Mouse (Mus musculus) frontal cortex, adult (tissue): ENCODE data around the gene Hmgb1.

Experiments used
- ATAC-seq: cut with Nextera tagmentation; 2 replicates; pipeline ENCODE4 v1.9.2; 2017; ENCODE audit warnings: mild to moderate bottlenecking, moderate library complexity, mixed read lengths; ENCODE audit not compliant: low TSS enrichment

The Hmgb1 gene

DNA sequence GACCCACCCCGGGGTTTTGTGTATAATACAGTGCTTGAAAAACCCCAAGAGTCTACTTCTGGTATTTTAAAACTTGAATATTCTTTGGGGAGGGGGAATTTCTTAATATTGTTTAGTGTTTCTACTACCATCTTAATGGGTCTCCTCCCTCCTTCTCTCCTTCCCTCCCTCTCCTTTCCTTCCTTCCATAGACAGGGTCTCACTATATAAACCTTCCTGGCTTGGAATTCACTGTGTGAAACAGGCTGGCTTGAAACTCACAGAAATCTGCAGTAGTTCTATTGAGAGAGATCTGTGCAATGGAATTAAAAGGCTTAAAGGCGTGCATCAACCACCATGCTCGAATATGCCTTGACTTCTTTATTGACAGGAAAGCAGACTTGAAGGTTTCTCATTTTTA, 1.5 kb upstream of the Hmgb1 start:
- no peak for ATAC-seq

DNA sequence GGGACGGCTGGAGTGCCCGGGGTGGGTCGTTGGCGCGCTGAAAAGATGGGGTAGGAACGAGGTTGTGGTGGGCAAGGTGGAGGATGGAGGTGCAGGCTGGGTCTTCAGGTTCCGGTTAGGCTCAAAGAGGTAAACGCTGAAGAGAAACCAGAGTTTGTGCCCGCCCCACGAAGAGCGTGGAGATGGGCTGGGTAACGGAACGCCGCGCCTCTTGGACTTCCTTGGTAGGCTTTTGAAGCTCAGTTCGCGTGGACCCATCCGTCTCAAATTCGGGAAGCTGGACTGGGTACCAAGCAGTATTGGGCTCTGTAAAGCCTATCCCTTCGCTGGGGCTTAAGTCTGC, 526 bp upstream of the Hmgb1 start:
- ATAC-seq = peak; percentile 26; the same call in 1 of the 2 replicates

DNA sequence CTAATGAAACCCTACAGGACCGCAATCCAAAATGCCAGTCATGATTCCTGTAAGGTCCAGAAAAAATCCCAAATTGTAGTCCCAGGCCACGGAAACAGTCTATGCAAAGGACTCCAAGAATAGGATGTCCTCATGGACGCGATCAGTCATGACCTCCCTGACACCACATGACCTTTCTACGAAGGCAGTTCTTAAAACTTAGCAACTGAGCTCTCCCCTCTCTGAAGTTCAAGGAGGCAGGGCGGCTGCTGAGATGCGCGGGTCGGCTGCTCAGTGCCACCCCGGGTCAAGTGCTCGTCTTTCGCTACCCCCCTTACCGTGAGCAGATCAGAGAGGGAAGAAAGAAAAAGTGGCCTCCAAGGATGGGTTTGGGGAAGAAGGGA, 577 bp downstream of the Hmgb1 start:
- ATAC-seq = peak; percentile 44

- no peak for ATAC-seq
Measured at GRCm38 (mm10) chr5:149183122-149183521, 1.2 kb downstream of the Hmgb1 start.

GRCm38 (mm10) chr5:149182186-149182870, 2.0 kb downstream of the Hmgb1 start:
- no peak for ATAC-seq

GRCm38 (mm10) chr5:149179826-149180225, 4.5 kb downstream of the Hmgb1 start:
- ATAC-seq = no peak

- ATAC-seq = no peak
Measured at GRCm38 (mm10) chr5:149178095-149178494, 6.2 kb downstream of the Hmgb1 start.

GRCm38 (mm10) chr5:149175736-149176135, 8.6 kb downstream of the Hmgb1 start:
- ATAC-seq = no peak

DNA sequence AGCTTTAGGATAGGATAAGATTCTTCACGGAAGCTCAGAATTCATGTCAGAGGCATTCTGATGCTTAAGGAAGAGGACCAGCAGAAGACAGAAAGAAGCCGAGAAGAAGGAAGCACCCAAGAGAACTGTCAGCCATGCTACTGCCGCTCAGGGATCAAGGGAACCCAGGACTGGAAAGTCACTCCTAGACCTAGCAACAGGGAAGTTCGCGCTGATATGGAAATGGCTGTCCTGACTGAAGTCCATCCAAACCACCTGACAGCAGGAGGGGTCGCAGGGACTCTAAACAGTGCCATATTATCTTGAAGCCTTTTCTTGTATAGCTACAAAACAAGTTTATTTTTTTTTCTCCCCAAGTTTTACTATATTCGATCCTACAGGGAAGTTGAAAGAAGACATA, 9.8 kb downstream of the Hmgb1 start:
- no peak for ATAC-seq

DNA sequence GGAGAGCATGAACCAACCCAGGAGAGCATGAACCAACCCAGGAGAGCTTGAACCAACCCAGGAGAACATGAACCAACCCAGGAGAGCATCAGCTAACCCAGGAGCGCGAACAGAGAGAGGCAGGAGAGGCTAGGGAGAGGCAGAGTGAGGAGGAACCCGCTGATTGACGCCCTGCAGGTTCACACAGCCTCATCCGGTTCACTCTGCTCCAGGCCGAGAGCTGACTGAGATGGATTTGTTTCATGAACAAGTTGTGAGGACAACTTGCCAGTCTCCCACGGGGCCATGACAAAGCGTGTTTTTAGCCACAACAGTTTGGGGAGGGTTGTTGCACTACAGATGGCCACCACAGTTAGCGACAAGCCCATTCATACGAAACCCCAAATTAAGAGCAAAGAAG, 12.0 kb downstream of the Hmgb1 start:
- ATAC-seq = no peak

- ATAC-seq = no peak
Measured at GRCm38 (mm10) chr5:149170841-149171588, 13.3 kb downstream of the Hmgb1 start.

DNA sequence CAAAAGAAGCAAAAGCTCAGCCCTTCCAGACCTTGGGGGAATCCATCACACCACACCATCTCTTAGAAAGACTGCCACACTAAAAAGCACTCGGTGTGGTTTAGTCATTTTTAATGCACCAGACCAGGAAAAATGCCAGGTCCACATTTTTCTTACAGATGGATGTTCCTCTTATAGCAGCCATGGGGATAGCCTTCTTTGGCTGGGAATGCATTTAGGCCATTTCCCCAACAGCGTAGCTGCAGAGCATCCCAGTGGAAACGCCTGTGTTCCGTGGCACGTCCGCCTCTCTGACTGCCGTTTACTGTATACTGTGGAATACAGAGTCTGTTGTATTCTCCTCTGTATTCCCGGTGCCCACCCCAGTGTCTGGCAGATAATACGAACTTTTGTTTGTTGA, 15.5 kb downstream of the Hmgb1 start:
- peak; percentile 96 for ATAC-seq

DNA sequence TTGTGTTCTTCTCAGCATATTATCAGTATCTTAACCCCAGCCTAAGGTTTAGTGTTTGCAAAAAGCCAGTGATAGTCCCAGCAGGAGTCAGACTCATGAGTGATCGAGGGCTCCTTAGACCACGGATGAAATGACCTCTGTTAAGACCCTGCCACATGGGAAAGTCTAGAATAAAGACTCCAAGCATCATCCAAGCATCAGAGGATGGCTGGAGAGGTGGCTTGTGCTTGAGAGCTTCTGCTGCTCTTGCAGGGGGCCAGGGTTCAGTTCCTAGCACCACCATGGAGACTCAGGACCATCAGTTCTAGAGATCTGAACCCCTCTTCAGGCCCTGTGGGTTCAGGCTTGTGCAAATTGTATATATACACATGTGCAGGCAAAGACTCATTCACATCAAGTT, 16.2 kb downstream of the Hmgb1 start:
- no peak for ATAC-seq

GRCm38 (mm10) chr5:149166011-149166410, 18.3 kb downstream of the Hmgb1 start:
- ATAC-seq = no peak

GRCm38 (mm10) chr5:149164881-149165280, 19.4 kb downstream of the Hmgb1 start:
- ATAC-seq = no peak

DNA sequence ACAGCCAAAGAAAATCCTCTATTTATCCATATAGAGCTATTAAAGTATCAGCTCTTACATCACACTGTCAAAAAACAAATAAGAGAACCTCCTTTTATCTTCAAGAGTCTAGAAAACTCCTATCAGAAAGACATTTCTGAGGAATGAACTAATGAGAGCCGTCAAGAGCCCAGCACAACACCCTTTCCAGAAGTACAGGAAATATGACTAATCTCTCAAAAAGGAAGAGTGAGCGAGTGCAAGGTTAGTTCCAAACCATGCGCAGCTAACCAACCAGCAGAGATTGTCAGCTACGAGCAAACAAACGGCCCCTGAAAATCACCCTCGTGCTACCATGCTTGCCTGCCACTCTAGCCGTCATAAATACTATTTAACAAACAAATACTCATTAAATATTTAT, 21.4 kb downstream of the Hmgb1 start:
- no peak for ATAC-seq

DNA sequence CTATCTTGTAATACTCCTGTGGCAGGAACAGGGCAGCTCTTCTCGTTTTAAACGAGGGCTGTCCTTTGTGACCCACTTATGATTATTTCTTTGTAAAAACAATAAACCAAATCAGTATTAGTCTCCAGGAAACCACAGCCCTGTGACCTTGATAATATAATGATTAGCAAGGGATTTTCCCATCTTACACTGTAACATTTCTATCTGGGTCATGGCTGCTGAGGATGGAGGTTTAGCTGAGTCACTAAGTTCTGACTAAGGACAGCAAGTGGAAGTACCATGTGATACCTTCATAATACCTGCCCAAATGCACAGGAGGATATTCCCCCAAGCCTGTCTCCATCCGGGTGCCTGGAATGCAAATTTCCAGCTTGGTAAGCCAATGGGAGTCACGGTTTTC, 23.8 kb downstream of the Hmgb1 start:
- ATAC-seq = no peak

- no peak for ATAC-seq
Measured at GRCm38 (mm10) chr5:149159021-149159420, 25.3 kb downstream of the Hmgb1 start.

- no peak for ATAC-seq
Measured at GRCm38 (mm10) chr5:149156886-149157563, 27.3 kb downstream of the Hmgb1 start.

- ATAC-seq = no peak
Measured at GRCm38 (mm10) chr5:149152774-149153155, 31.5 kb downstream of the Hmgb1 start.

GRCm38 (mm10) chr5:149152063-149152773, 32.1 kb downstream of the Hmgb1 start:
- ATAC-seq = no peak

DNA sequence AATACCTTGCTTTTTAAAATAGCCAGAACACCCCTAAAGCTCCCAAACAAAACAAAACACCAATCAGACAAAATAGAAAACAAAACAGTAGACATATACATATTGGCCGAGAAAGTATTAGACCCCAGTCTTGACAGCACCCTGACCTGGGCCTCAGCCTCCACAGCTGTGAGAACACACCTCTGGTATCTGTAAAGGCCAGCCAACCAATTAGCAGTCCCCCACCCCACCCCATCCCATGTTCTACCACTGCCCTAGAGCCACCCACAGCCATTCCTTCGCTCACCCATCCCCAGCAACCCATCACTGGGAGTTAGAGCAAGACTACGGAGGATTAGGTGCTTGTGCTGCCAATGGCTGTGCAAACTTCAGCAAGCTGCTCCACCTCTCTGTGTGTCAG, 33.4 kb downstream of the Hmgb1 start:
- ATAC-seq = no peak
